Mouse (Mus musculus): ENCODE measurements around the gene Zbtb14. TPM values are rescaled to one million over a fixed set of nuclear protein-coding genes. Genes with fewer than 3 reads are reported as not detected.

Gene Zbtb14
- polyA plus RNA-seq (2017; shearing (Covaris generic)) = 10 to 100 TPM; 19.4 to 22.4 TPM

DNA sequence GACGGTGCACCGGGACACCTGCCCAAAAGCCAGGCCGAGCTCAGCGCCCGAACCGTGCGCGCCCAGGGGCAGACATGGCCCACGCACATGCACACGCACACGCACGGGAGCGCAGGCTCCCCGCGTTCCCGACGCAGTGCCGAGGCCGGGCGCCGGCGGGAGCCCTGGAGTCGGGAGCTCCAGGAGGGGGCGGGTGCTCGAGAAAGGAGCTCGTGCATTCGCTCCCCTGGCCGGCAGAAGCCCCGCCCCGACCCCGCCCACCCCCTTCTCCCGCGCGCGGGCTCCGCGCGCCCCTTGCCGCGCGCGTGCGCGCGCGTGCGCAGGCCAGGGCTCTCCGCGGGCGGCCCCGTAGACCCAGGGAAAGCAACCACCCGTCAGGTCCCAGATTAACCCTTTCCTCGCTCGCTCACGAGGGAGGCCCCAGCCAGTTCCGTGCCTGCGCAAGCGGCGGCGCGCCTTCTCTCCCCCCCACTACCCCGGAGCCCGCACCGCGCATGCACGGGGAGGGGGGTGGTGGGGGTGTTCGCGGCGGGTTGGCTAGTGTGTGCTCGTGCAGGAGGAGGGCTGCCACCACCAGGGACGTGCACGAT, at the start of gene Zbtb14:
Gene Zbtb14, plus strand, starts transcription at position 540 of the 590 bp plus-strand sequence.

DNA sequence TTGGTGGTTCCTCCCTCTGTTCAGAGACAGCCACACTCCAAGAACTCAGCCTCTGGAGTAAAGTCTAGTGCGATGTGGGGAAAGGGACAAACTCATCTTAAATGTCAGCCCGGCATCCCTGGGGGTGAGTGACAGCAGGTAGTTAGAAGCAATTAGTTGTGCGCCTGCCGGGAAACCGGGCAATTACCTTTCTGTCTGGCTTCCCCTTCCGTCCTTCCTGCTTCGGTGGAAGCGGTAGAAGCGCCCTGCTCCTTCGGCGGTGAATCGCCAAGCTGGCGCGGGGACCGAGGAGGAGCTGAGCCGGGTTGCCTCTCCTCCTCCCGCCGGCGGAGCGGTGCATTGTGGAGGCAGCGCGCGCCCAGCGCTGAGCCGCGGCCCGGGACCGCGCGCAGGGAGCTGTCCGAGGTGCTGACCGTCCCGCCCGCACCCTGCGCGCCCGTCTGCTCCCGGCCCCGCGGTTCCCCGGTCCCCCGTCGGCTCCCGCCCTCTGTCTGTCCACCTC, 56.2 kb downstream of the Zbtb14 start, which contains the start of gene Akain1:
Gene Akain1, plus strand, starts transcription at position 337 of the 502 bp plus-strand sequence.

Other genes starting within 250 kb of the Zbtb14 start
- under 1 TPM in 1 of 2 experiments, not detected in 1; 0.07 TPM for gene Akain1, start 56.3 kb downstream of the Zbtb14 start, polyA plus RNA-seq (2017; shearing (Covaris generic))

Measured in activated CD4-positive, CD25-positive, alpha-beta regulatory T cell (primary cell).